Mouse (Mus musculus) hindbrain, postnatal 0 days (tissue): ENCODE measurements at regions not wholly inside any gene's neighbourhood (a gene's known extent, or its start where the extent isn't known, plus 50 kb on each side); places are given as distances from the start of the nearest gene placed in this dataset.

Experiments used
- ATAC-seq: fragments of 200-750 bp; cut with Nextera tagmentation; 2 replicates; pipeline ENCODE4 v1.8.0; 2017; ENCODE audit warnings: mild to moderate bottlenecking, moderate TSS enrichment, moderate library complexity
- DNase-seq: peaks from one replicate; pipeline ENCODE4 v3.0.0-alpha.2; 2015; ENCODE audit warnings: low spot score
- H3K27ac ChIP-seq: fragments of 300-500 bp; sonication (generic); 2 replicates; pipeline ENCODE4 v1.5.1; 2014; ENCODE audit warnings: mild to moderate bottlenecking
- H3K27me3 ChIP-seq: fragments of 300-500 bp; sonication (generic); 2 replicates; pipeline ENCODE4 v1.6.1; 2014; ENCODE audit warnings: low read length, mixed read lengths; ENCODE audit not compliant: insufficient read depth
- H3K36me3 ChIP-seq: fragments of 300-500 bp; sonication (generic); 2 replicates; pipeline ENCODE4 v1.6.1; 2014; ENCODE audit warnings: low read length, mixed read lengths; ENCODE audit not compliant: insufficient read depth
- H3K4me1 ChIP-seq: fragments of 300-500 bp; sonication (generic); 2 replicates; pipeline ENCODE4 v1.6.1; 2014; ENCODE audit warnings: antibody characterized with exemption, low read length, mixed read lengths; ENCODE audit not compliant: insufficient read depth
- H3K4me2 ChIP-seq: fragments of 300-500 bp; sonication (generic); 2 replicates; pipeline ENCODE4 v1.6.1; 2014; ENCODE audit warnings: low read depth, mild to moderate bottlenecking, low read length, moderate library complexity, mixed read lengths
- H3K4me3 ChIP-seq: fragments of 300-500 bp; sonication (generic); 2 replicates; pipeline ENCODE4 v1.5.1; 2014; ENCODE audit warnings: low read length
- H3K9ac ChIP-seq: fragments of 300-500 bp; sonication (generic); replicated peaks from 2 replicates; pipeline ENCODE4 v1.6.1; 2014; ENCODE audit warnings: mild to moderate bottlenecking, low read length, moderate library complexity, mixed read lengths
- H3K9me3 ChIP-seq: fragments of 300-500 bp; sonication (generic); 2 replicates; pipeline ENCODE4 v1.6.1; 2016; ENCODE audit warnings: low read length, mixed read lengths
- CTCF ChIP-seq: IDR thresholded peaks from 2 replicates; pipeline ENCODE4 v1.5.1; 2016; ENCODE audit warnings: antibody characterized with exemption, control low read depth, low read depth
- WGBS: fragments of 180-500 bp; shearing (Covaris S2); extraction: QIAGEN DNeasy Blood & Tissue Kit; methylation state at CpG from one replicate; pipeline ENCODE4 v1.1.7; 2014; 5-methylcytosine and 5-hydroxymethylcytosine counted together

DNA sequence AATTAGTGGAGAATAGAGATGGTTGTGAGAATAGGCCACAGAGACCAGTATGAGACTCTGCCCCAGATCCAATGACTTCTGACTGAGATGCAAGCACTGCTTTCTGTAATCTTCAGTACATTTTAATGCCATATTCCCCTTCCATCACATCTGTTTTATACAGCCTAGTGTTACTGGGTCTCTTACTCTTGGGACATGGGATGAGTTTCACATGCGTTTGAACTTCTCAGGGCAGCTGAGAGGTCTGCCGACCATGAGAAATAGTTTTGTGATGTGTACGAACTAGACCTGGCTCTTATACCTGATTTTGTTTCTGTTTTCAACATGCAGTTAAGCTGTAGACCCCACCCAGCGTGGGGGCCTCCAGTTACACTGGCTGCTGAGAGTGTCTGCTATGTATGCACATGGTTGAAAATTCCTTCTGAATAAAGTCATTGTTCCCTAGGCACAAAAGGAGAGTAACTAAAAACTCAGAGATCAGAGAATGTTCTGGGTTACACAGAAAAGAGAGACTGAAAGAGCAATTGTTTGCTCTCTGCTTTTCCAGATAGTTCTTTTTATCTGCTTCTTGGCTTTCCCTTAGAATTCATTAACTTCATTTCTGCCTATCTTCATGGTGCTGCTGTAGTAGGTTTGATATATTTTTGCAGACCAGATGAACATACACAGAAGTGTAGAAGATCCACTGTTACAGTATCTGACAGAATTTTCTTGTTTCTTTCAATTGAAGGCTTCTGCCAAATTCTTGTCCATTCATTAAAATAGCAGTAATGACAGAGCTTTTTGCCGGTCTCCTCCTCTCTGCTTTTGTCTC, 359.2 kb downstream of the Ttll7 start:
- H3K9me3 ChIP-seq = no peaks in the 10 kb centered on the region
- WGBS = 49% methylated on average over 5 of the region's 5 CpGs
- ATAC-seq = no peak
- no peak overlapping the region for H3K9ac ChIP-seq
- no peaks in the 10 kb centered on the region for H3K4me1 ChIP-seq
- no peak overlapping the region for H3K4me3 ChIP-seq
- no peaks in the 10 kb centered on the region for H3K36me3 ChIP-seq
- DNase-seq = no peak
- H3K27ac ChIP-seq = no peak overlapping the region
- no peak overlapping the region for H3K4me2 ChIP-seq
- no peak for TF ChIP-seq CTCF
- no peaks in the 10 kb centered on the region for H3K27me3 ChIP-seq

GRCm38 (mm10) chr3:147228663-147229062, 376.5 kb downstream of the Ttll7 start:
- no peak overlapping the region for H3K27ac ChIP-seq
- 78% methylated on average over 2 of the region's 2 CpGs for WGBS
- ATAC-seq = no peak

DNA sequence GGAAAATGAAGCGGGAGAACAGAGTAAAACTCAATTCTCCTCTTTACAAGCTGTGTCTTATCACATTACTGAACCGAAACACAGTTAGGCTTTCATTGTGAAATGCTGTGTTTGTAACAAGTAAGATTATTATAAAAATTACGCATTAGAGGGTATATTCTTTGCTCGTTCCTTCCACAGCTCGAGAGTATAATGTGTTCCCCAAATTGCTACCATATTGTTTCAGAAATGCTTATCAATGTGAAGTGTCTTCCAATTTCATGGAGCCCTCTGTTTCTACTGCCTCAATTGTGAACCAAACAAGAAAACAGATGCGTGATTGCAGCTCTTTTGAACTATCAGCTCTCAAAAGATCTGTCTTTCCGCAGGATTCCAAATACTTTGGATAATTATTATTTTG, 378.4 kb downstream of the Ttll7 start:
- no peak overlapping the region for H3K27ac ChIP-seq
- no peak for TF ChIP-seq CTCF
- ATAC-seq = no peak
- no peak overlapping the region for H3K4me2 ChIP-seq
- no peak overlapping the region for H3K9ac ChIP-seq
- H3K9me3 ChIP-seq = no peaks in the 10 kb centered on the region
- 77% methylated on average over 7 of the region's 7 CpGs for WGBS
- no peaks in the 10 kb centered on the region for H3K36me3 ChIP-seq
- H3K27me3 ChIP-seq = no peaks in the 10 kb centered on the region
- H3K4me1 ChIP-seq = no peaks in the 10 kb centered on the region
- no peak overlapping the region for H3K4me3 ChIP-seq
- no peak for DNase-seq

More at GRCm38 (mm10) chr3:147228663-147229062, 376.5 kb downstream of the Ttll7 start:
- no peak overlapping the region for H3K4me3 ChIP-seq
- TF ChIP-seq CTCF = no peak
- no peak overlapping the region for H3K9ac ChIP-seq
- H3K9me3 ChIP-seq = no peaks in the 10 kb centered on the region
- H3K4me1 ChIP-seq = no peaks in the 10 kb centered on the region
- H3K27me3 ChIP-seq = no peaks in the 10 kb centered on the region
- H3K36me3 ChIP-seq = no peaks in the 10 kb centered on the region
- no peak for DNase-seq
- no peak overlapping the region for H3K4me2 ChIP-seq

DNA sequence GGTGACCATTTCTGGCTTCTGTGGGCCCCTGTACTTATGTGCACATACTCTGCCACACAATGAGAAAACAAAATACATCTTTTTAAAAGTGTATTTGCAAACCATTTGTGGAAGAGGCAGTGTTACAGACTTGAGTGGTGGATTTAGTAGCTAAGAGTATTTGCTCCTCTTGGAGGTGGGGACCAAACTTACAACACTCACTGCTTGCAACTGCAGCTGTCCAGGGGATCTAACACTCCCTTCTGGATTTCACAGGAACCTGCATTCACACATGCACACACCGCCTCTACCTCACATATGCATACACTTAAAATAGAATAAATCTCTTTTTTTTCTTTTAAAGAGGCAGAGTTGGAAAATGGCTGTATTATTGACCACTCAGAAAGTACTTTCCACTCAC, 386.2 kb downstream of the Ttll7 start:
- no peak overlapping the region for H3K9ac ChIP-seq
- H3K27me3 ChIP-seq = no peaks in the 10 kb centered on the region
- WGBS = 96% methylated on average over 1 of the region's 1 CpGs
- H3K4me1 ChIP-seq = no peaks in the 10 kb centered on the region
- H3K9me3 ChIP-seq = no peaks in the 10 kb centered on the region
- no peak overlapping the region for H3K4me3 ChIP-seq
- H3K36me3 ChIP-seq = no peaks in the 10 kb centered on the region
- DNase-seq (no peak), ATAC-seq (no peak)
- no peak for TF ChIP-seq CTCF
- H3K27ac ChIP-seq = no peak overlapping the region
- no peak overlapping the region for H3K4me2 ChIP-seq

GRCm38 (mm10) chr3:147240651-147241050, 388.5 kb downstream of the Ttll7 start:
- Histone ChIP-seq H3K4me2 (no peak overlapping the region), H3K36me3 (no peaks in the 10 kb centered on the region), H3K27me3 (no peaks in the 10 kb centered on the region), H3K4me1 (no peaks in the 10 kb centered on the region), H3K9me3 (no peaks in the 10 kb centered on the region), H3K9ac (no peak overlapping the region), H3K27ac (no peak overlapping the region), H3K4me3 (no peak overlapping the region)
- no peak for TF ChIP-seq CTCF
- no peak for ATAC-seq
- DNase-seq = peak; percentile 11
- 30% methylated on average over 4 of the region's 4 CpGs for WGBS

- ATAC-seq = 0 out of 2 replicates have a peak, but pooled peaks have one; percentile 29
- H3K27ac ChIP-seq = no peak overlapping the region
These were observed 392.8 kb downstream of the Ttll7 start for GRCm38 (mm10) chr3:147244911-147245430.

DNA sequence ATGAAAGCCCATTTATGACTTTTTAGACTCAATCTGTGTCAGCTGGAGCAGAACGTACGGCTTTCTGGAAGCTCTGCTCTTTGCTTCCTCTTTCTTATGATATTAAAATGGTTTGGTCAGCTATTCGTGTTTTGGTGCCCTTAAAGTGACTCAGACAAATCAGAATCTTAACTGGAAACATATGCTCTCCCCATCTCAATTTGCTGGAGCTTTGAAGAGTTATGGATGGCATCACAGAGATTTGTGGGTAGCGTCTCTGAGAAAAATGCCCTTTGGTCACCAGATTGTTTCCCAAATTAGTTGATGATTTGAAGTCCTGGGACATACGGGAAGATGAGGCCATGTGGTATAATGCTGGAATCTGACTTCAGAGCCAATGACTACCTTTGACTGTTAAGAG, 394.0 kb downstream of the Ttll7 start:
- Histone ChIP-seq H3K4me1 (no peaks in the 10 kb centered on the region), H3K27me3 (no peaks in the 10 kb centered on the region), H3K9me3 (no peaks in the 10 kb centered on the region), H3K27ac (no peak overlapping the region), H3K36me3 (no peaks in the 10 kb centered on the region), H3K4me3 (no peak overlapping the region), H3K9ac (no peak overlapping the region), H3K4me2 (no peak overlapping the region)
- DNase-seq (no peak), ATAC-seq (no peak)
- 88% methylated on average over 5 of the region's 5 CpGs for WGBS
- TF ChIP-seq CTCF = no peak

More at GRCm38 (mm10) chr3:147244911-147245430, 392.8 kb downstream of the Ttll7 start:
- Histone ChIP-seq H3K27me3 (no peaks in the 10 kb centered on the region), H3K9me3 (no peaks in the 10 kb centered on the region), H3K4me2 (no peak overlapping the region), H3K4me3 (no peak overlapping the region), H3K36me3 (no peaks in the 10 kb centered on the region), H3K9ac (no peak overlapping the region), H3K4me1 (no peaks in the 10 kb centered on the region)
- TF ChIP-seq CTCF = no peak
- DNase-seq = peak; percentile 34
- 60% methylated on average over 5 of the region's 5 CpGs for WGBS
